Mouse (Mus musculus): ENCODE data around the gene Pnkp.

- TF ChIP-seq CTCF (IDR thresholded peaks at IDR 0.05; ENCODE audit: low read depth) (no peak), EP300 (IDR thresholded peaks at IDR 0.05; ENCODE audit: low read depth) (no peak)
Observed at GRCm38 (mm10) chr7:44814952-44815553, 41.9 kb upstream of the Pnkp start.

Data from heart, postnatal 0 days (tissue).